Mouse (Mus musculus) limb, embryonic 11.5 days (tissue): ENCODE results near the gene Catsper3. TPM values are rescaled to one million over a fixed set of nuclear protein-coding genes. Genes with fewer than 3 reads are reported as not detected.

Experiments used
- ATAC-seq: fragments of 200-750 bp; cut with Nextera tagmentation; 2 replicates; pipeline ENCODE4 v1.8.0; 2017; ENCODE audit warnings: low read depth; ENCODE audit not compliant: insufficient number of reproducible peaks, low FRiP score, low TSS enrichment
- DNase-seq: peaks from one replicate; pipeline ENCODE4 v3.0.0-alpha.2; 2015; ENCODE audit warnings: low spot score
- H3K27ac ChIP-seq: fragments of 300-500 bp; sonication (generic); replicated peaks from 2 replicates; pipeline ENCODE4 v1.5.1; 2014; ENCODE audit warnings: low read depth, mild to moderate bottlenecking, low read length
- H3K27me3 ChIP-seq: fragments of 300-500 bp; sonication (generic); 2 replicates; pipeline ENCODE4 v1.6.1; 2014; ENCODE audit warnings: mild to moderate bottlenecking, low read length, mixed read lengths; ENCODE audit not compliant: control insufficient read depth, insufficient read depth
- H3K36me3 ChIP-seq: fragments of 300-500 bp; sonication (generic); 2 replicates; pipeline ENCODE4 v1.6.1; 2014; ENCODE audit warnings: mild to moderate bottlenecking, low read length, moderate library complexity, mixed read lengths; ENCODE audit not compliant: control insufficient read depth, insufficient read depth
- H3K4me1 ChIP-seq: fragments of 300-500 bp; sonication (generic); 2 replicates; pipeline ENCODE4 v1.6.1; 2014; ENCODE audit warnings: low read length, mixed read lengths; ENCODE audit not compliant: control insufficient read depth, insufficient read depth
- H3K4me2 ChIP-seq: fragments of 300-500 bp; sonication (generic); 2 replicates; pipeline ENCODE4 v1.6.1; 2014; ENCODE audit warnings: low read depth, mild to moderate bottlenecking, moderate library complexity; ENCODE audit not compliant: severe bottlenecking
- H3K4me3 ChIP-seq: fragments of 300-500 bp; sonication (generic); 2 replicates; pipeline ENCODE4 v1.5.1; 2014; ENCODE audit warnings: low read depth, low read length
- H3K9ac ChIP-seq: fragments of 300-500 bp; sonication (generic); 2 replicates; pipeline ENCODE4 v1.6.1; 2014; ENCODE audit warnings: mild to moderate bottlenecking, low read length
- H3K9me3 ChIP-seq: fragments of 300-500 bp; sonication (generic); 2 replicates; pipeline ENCODE4 v1.6.1; 2016; ENCODE audit warnings: low read length; ENCODE audit not compliant: control insufficient read depth
- WGBS: fragments of 180-500 bp; shearing (Covaris S2); extraction: QIAGEN DNeasy Blood & Tissue Kit; methylation state at CpG from one replicate; pipeline ENCODE4 v1.1.7; 2014; 5-methylcytosine and 5-hydroxymethylcytosine counted together
- polyA plus RNA-seq: library from polyadenylated mRNA; unstranded; fragments of >200 nt; fragmentation: Nextera tagmentation; extraction: Ambion mirVana; gene quantifications from 2 replicates; pipeline ENCODE4 v1.2.1, GENCODE M21; 2014

The Catsper3 gene
- polyA plus RNA-seq, 1 experiment from 2014 or later = 0.19 TPM

GRCm38 (mm10) chr13:55855793-55856192 lies 71.4 kb downstream of the Catsper3 start:
- ATAC-seq (no peak; the same call in 1 of the 2 replicates), DNase-seq (no peak)
- 32% methylated on average over 7 of the region's 7 CpGs for WGBS
- Histone ChIP-seq H3K4me2 (no peak overlapping the region), H3K9ac (no peak overlapping the region), H3K27ac (no peak overlapping the region), H3K27me3 (0 out of 2 replicates have a peak, but pooled peaks cover 3% of the 10 kb centered on the region), H3K4me1 (peaks cover 11% of the 10 kb centered on the region; the same call in 1 of the 2 replicates), H3K36me3 (no peaks in the 10 kb centered on the region), H3K9me3 (no peaks in the 10 kb centered on the region), H3K4me3 (no peak overlapping the region)

- no peaks in the 10 kb centered on the region for H3K36me3 ChIP-seq
- H3K4me3 ChIP-seq = no peak overlapping the region
- 0 out of 2 replicates have a peak, but pooled peaks cover 3% of the 10 kb centered on the region for H3K27me3 ChIP-seq
- H3K4me1 ChIP-seq = peaks cover 11% of the 10 kb centered on the region; the same call in 1 of the 2 replicates
- H3K9ac ChIP-seq = no peak overlapping the region
- H3K9me3 ChIP-seq = no peaks in the 10 kb centered on the region
- no peak overlapping the region for H3K27ac ChIP-seq
- ATAC-seq (no peak), DNase-seq (no peak)
- H3K4me2 ChIP-seq = no peak overlapping the region
- 91% methylated on average over 5 of the region's 5 CpGs for WGBS
Observed at GRCm38 (mm10) chr13:55858463-55858862, 74.1 kb downstream of the Catsper3 start.

Other genes with a start within 250 kb of the Catsper3 start
- 82.5 and 84.0 TPM in 2 replicates for gene Ddx41, start 247.9 kb upstream of the Catsper3 start, polyA plus RNA-seq
- gene Fam193b, start 213.4 kb upstream of the Catsper3 start, polyA plus RNA-seq = 47.8 and 50.7 TPM in 2 replicates
- 54.9 and 60.9 TPM in 2 replicates for gene Tmed9, start 210.8 kb upstream of the Catsper3 start, polyA plus RNA-seq
- 16.9 and 21.3 TPM in 2 replicates for gene B4galt7, start 184.7 kb upstream of the Catsper3 start, polyA plus RNA-seq
- 53.8 and 56.3 TPM in 2 replicates for gene Caml, start 161.6 kb upstream of the Catsper3 start, polyA plus RNA-seq
- 60.8 and 61.8 TPM in 2 replicates for gene Ddx46, start 149.5 kb upstream of the Catsper3 start, polyA plus RNA-seq
- 75.6 and 84.4 TPM in 2 replicates for gene B230219D22Rik, start 91.4 kb upstream of the Catsper3 start, polyA plus RNA-seq
- 85.9 and 91.7 TPM in 2 replicates for gene Txndc15, start 69.9 kb upstream of the Catsper3 start, polyA plus RNA-seq
- gene Pcbd2, start 57.2 kb upstream of the Catsper3 start, polyA plus RNA-seq = 44.7 and 44.9 TPM in 2 replicates
- gene Pitx1, start 51.6 kb downstream of the Catsper3 start, polyA plus RNA-seq = 155 and 197 TPM in 2 replicates